Mouse (Mus musculus) liver, adult 10 weeks (tissue): ENCODE results near the gene Idua. TPM values are rescaled to one million over a fixed set of nuclear protein-coding genes. Genes with fewer than 3 reads are reported as not detected.

Experiments
- polyA plus RNA-seq: library from polyadenylated mRNA; stranded (reverse); fragments of 350-450 nt; fragmentation: Illumina TruSeq; extraction: RNeasy Lipid Tissue Mini Kit (QIAGEN cat#74804); gene quantifications from one replicate; pipeline ENCODE4 v1.2.3, GENCODE M21; 2014; ENCODE audit warnings: low read depth, low replicate concordance

Idua gene
- polyA plus RNA-seq, result 3.5 TPM

GRCm38 (mm10) chr5:108659698-108660631, at the start of gene Idua:
Gene Idua, plus strand, starts transcription at chr5:108660331.

GRCm38 (mm10) chr5:108629634-108630483, 30.3 kb upstream of the Idua start, which contains the start of the genes Gak and Tmem175:
Gene Gak, minus strand, starts transcription at chr5:108629755.
Gene Tmem175, plus strand, starts transcription at chr5:108629770.

GRCm38 (mm10) chr5:108668977-108669936, 9.1 kb downstream of the Idua start, which contains the start of gene Dgkq:
Gene Dgkq, minus strand, starts transcription at chr5:108669672.

GRCm38 (mm10) chr5:108675251-108675816, 15.2 kb downstream of the Idua start, which contains the start of gene Slc26a1:
Gene Slc26a1, minus strand, starts transcription at chr5:108675569.

GRCm38 (mm10) chr5:108692271-108692670, 32.1 kb downstream of the Idua start, which contains the start of gene Fgfrl1:
Gene Fgfrl1, plus strand, starts transcription at chr5:108692382.

Other genes with a start within 250 kb of the Idua start
- gene Atp5k, start 225.9 kb upstream of the Idua start, polyA plus RNA-seq, result 154 TPM
- gene Mfsd7a, start 211.4 kb upstream of the Idua start, polyA plus RNA-seq, result 0.93 TPM
- 16.0 TPM for gene Pcgf3, start 199.1 kb upstream of the Idua start, polyA plus RNA-seq
- not detected for gene Cplx1, start 110.3 kb upstream of the Idua start, polyA plus RNA-seq
- gene Gak, start 30.6 kb upstream of the Idua start, polyA plus RNA-seq, result 35.0 TPM
- gene Tmem175, start 30.6 kb upstream of the Idua start, polyA plus RNA-seq, result 6.9 TPM
- 9.6 TPM for gene Dgkq, start 9.3 kb downstream of the Idua start, polyA plus RNA-seq
- gene Slc26a1, start 15.2 kb downstream of the Idua start, polyA plus RNA-seq, result 29.2 TPM
- gene Fgfrl1, start 32.1 kb downstream of the Idua start, polyA plus RNA-seq, result 4.1 TPM
- not detected for gene Rnf212, start 114.7 kb downstream of the Idua start, polyA plus RNA-seq
- not detected for gene Tmed11, start 135.0 kb downstream of the Idua start, polyA plus RNA-seq
- not detected for gene Vmn2r8, start 148.5 kb downstream of the Idua start, polyA plus RNA-seq
- gene Vmn2r9, start 192.3 kb downstream of the Idua start, polyA plus RNA-seq, result not detected